Mouse (Mus musculus) adrenal gland, postnatal 10 days (tissue): ENCODE data around the gene Htr6. TPM values are rescaled to one million over a fixed set of nuclear protein-coding genes. Genes with fewer than 3 reads are reported as not detected.

Source experiments
- DNase-seq: peaks from one replicate; pipeline ENCODE4 v3.0.0; 2021; ENCODE audit warnings: mixed read lengths
- total RNA-seq, 2 experiments: library from RNA; stranded (reverse); gene quantifications; 2 replicates each; pipeline ENCODE4 v1.2.3; 2021

Htr6 gene
- total RNA-seq, 2 experiments from 2014 or later, result 0.45 TPM; not detected in 1

DNA sequence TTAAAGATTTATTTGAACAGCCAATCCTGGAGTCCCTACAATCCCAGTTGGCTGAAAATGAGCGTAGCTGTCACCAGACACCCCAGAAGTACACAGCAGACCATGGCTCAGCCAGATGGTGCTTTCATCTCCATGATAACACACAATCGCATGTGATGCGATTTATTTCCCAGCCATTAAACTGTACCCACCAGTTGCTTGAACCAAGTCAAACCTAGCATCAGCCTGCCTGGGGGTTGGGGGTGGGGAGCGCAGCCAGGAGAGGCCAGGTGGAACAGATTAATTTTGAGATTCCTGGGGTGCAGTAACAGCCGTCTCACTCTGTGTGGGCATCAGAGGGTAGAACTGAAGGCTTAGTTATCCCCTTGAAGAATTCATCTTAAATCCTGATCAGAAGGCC lies 29.0 kb downstream of the Htr6 start:
- DNase-seq, result no peak

GRCm38 (mm10) chr4:139044566-139044965 lies 30.8 kb downstream of the Htr6 start:
- DNase-seq, result no peak

- DNase-seq, result no peak
Observed at GRCm38 (mm10) chr4:139043600-139043999, 31.8 kb downstream of the Htr6 start.

GRCm38 (mm10) chr4:139042611-139043010 lies 32.8 kb downstream of the Htr6 start:
- DNase-seq, result no peak

DNA sequence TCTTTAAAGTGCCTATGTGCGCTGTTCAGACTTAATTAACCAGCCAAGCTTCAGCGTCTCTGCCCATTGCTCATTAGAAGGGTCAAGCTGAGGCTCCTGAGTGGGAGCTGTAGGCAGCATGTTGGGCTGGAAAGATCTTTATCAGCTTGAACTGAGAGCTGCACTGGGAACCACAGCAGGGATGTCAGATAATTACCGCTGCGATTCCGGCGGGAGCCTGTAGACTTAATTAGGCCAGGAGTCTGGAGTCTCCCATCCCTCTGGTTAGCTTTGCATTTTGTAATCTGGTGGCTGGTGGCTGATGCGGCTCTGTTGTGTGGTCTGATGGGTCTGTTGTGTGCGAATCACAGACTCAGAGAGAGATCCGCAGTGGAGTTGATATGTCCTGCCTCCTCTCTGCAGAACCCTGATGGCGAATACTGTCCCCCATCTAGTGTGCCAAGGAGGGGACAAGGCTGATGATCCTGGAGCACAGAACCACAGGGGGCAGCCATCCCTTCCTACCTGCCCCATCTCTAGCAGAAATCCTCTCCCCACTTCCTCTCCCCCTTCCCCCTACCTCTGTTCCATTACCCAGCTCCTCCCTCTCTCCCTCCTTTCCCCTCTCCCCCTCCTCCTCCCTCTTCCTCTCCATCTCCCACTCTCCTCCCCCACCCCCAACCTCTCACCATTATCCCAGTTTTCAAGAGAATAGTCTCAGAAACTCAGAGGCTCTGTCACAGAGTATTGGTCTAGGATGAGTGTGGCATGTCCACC lies 35.1 kb downstream of the Htr6 start:
- no peak for DNase-seq

- peak; percentile 70 for DNase-seq
Observed at GRCm38 (mm10) chr4:139037795-139038607, 37.4 kb downstream of the Htr6 start.

- DNase-seq, result no peak
Observed at GRCm38 (mm10) chr4:139035799-139036198, 39.6 kb downstream of the Htr6 start.

DNA sequence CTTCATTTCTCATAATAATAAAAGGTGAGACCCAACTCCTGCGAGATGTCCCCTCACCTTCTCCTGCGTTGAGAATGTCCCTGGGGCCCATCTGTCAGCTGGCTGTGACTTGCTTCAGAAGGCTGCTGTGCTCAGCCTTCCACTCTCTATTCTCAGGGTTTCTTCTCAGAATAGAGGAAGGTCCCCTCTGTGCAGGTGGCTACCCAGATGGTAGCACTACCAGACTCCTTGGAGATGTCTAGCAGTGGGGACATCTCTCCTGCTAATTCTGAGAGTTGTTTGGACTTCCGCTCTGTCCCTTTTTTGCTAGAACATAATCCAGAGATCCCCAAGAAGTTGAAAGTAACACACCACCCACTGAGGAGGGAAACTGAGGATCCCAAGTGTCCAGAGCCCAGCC lies 40.4 kb downstream of the Htr6 start:
- no peak for DNase-seq

DNA sequence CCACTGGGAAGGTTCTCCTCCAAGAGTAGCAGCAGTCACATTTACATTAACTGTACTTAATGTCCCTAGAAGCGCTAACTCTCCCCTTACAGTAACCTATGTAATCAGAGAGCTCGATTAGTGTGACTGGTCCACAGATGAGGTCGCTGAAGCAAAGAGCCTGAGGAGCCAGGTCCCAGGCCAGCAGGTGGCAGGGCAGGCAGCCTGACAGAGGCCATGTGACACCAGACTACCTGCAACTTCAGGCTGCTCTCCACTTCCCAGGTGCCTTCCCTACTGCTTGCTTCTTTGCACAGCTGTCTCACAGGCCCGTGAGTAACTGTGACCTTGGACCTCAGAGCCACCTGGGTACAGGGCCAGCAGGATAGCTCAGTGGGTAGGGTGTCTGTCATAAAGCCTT lies 40.8 kb downstream of the Htr6 start:
- DNase-seq, result peak; percentile 22

GRCm38 (mm10) chr4:139034010-139034367 lies 41.4 kb downstream of the Htr6 start:
- DNase-seq, result no peak

- no peak for DNase-seq
Observed at GRCm38 (mm10) chr4:139033263-139034009, 41.9 kb downstream of the Htr6 start.

GRCm38 (mm10) chr4:139032521-139032920 lies 42.8 kb downstream of the Htr6 start:
- no peak for DNase-seq

DNA sequence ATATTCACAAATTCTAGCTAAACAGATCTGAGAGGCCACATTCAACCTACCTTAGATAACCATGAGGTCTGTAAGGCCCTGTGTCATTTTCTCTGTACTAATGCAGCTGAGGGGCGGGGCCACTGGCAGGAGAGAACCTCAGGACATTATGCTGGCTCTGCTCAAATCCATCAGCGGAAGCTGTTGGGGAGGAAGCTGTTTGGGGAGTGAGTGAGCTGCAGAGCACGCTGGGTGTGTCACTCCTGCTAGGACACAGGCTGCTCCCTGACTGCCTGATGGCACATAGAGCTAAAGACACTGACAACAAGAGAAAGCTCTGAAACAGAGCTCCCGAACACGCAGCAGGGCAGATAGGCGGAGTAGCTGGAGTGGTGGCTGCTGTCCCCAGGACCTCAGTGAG lies 44.7 kb downstream of the Htr6 start:
- DNase-seq, result no peak

GRCm38 (mm10) chr4:139024379-139024778 lies 51.0 kb downstream of the Htr6 start:
- DNase-seq, result no peak

GRCm38 (mm10) chr4:139020385-139020784 lies 55.0 kb downstream of the Htr6 start:
- peak; percentile 55 for DNase-seq

DNA sequence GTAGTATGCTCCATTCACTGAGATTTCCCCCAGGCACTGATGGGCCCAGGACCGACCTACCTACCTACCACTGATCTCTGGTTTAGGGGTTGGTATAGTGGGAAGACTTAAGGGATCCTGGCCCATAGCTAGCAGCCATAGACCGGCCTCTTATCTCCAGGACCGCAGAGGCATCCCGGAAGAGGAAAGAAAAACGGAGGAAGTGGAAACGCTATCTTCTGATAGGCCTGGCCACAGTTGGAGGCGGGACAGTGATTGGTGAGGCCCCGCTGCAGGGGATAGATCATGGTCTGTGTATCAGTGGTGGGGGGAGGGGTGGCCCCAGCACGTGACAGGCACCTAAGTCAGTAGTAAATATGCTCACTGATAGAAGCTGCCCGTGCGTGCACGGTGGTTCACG lies 56.0 kb downstream of the Htr6 start:
- no peak for DNase-seq

DNA sequence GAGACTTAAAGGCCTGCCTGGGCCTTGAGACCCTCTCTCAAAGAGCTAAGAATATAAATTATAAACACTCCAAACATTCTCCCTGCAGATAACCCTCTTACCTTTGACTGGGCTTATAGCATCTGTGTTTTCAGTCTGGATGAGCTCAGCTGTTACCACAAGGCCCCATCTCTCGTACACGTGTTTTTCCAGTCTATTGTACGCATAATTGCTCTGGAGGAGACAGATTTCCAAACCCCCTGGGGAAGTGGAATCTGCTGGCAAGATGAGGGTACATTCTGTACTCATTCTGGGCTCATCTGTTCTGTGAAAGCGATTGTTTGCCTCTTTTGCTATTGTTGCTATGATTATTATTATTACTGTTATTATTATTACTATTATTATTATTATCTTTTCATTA lies 56.4 kb downstream of the Htr6 start:
- no peak for DNase-seq

- DNase-seq, result no peak
Observed at GRCm38 (mm10) chr4:139018388-139018787, 57.0 kb downstream of the Htr6 start.

GRCm38 (mm10) chr4:139014793-139015192 lies 60.6 kb downstream of the Htr6 start:
- no peak for DNase-seq

DNA sequence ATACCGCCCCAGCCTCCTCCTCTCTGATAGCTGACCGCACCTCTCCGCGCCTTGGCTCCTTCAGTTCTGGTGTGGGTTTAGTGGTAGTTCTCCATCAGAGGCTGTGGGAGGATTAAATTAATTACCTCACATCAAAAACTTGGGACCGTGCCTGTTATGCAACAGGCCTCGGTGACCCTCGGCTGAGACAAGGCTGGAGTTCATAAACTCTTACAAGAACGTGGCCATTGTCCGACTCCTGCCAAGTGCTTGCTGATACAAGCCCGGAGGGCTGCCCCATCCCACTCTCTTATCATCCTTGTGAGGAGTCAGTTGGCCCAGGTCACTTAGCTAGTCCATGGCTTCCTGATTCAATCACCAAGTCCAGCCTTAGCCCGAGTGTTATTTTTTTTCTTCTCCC lies 62.1 kb downstream of the Htr6 start:
- DNase-seq, result peak; percentile 32

- DNase-seq, result no peak
Observed at GRCm38 (mm10) chr4:139011201-139011702, 64.1 kb downstream of the Htr6 start.
